Mouse (Mus musculus) CH12.LX (cell line): Measurements from ENCODE around the gene Adipor1. TPM values are rescaled to one million over a fixed set of nuclear protein-coding genes. Genes with fewer than 3 reads are reported as not detected.
A peak's percentile ranks its signal among the peaks of the same experiment; 100 is the strongest.

Experiments
- DNase-seq: peaks from one replicate; pipeline ENCODE4 v3.0.0-alpha.2; 2013; ENCODE audit errors: extremely low read depth
- H3K27ac ChIP-seq: 2 replicates; pipeline ENCODE4 v1.5.1; 2012; ENCODE audit warnings: low read depth, mild to moderate bottlenecking, control low read depth, moderate library complexity; ENCODE audit not compliant: insufficient read depth
- H3K27me3 ChIP-seq: replicated peaks from 2 replicates; pipeline ENCODE3; 2012; ENCODE audit warnings: inconsistent platforms
- H3K36me3 ChIP-seq, 2 experiments: replicated peaks in 1 of 2; 2 replicates each; pipeline versions ENCODE3 to v1.6.1; 2012; ENCODE audit warnings: inconsistent platforms in 1 of 2, low read length in 1 of 2, mild to moderate bottlenecking in 1 of 2, mixed read lengths in 1 of 2, moderate library complexity in 1 of 2; ENCODE audit not compliant: control insufficient read depth in 1 of 2, insufficient read depth in 1 of 2
- H3K4me1 ChIP-seq, 2 experiments: 2 replicates each; pipeline ENCODE4 v1.6.1; 2012; ENCODE audit warnings: inconsistent platforms in 1 of 2, moderate library complexity in 1 of 2; ENCODE audit not compliant: insufficient read depth in 2 of 2, control insufficient read depth in 1 of 2
- H3K4me2 ChIP-seq: 2 replicates; pipeline ENCODE4 v1.6.1; 2012; ENCODE audit warnings: low read depth, mild to moderate bottlenecking, control low read depth; ENCODE audit not compliant: poor library complexity, insufficient read depth, severe bottlenecking
- H3K4me3 ChIP-seq, 3 experiments: fragments of 150-350 bp in 1 of 3; sonication (generic) in 1 of 3; replicated peaks in 1 of 3; 2 replicates each; pipeline versions ENCODE3 to v1.5.1; 2011 to 2012; ENCODE audit warnings: low read depth in 2 of 3, low read length in 2 of 3, mild to moderate bottlenecking in 2 of 3, moderate library complexity in 2 of 3, control low read depth in 1 of 3, improper control_type of control experiment in 1 of 3, inconsistent platforms in 1 of 3, mixed read lengths in 1 of 3; ENCODE audit not compliant: poor library complexity in 1 of 3
- H3K79me2 ChIP-seq: replicated peaks from 2 replicates; pipeline ENCODE4 v1.6.1; 2012; ENCODE audit warnings: mild to moderate bottlenecking, moderate library complexity; ENCODE audit not compliant: control insufficient read depth, poor library complexity, insufficient read depth, severe bottlenecking; ENCODE audit errors: extremely low read depth
- H3K9ac ChIP-seq: 2 replicates; pipeline ENCODE4 v1.6.1; 2012; ENCODE audit warnings: low read depth, mild to moderate bottlenecking, control low read depth, moderate library complexity; ENCODE audit not compliant: insufficient read depth
- H3K9me3 ChIP-seq: replicated peaks from 2 replicates; pipeline ENCODE3; 2012; ENCODE audit warnings: low read length, inconsistent platforms, mixed read lengths
- CHD2 ChIP-seq: IDR thresholded peaks from 2 replicates; pipeline ENCODE4 v1.6.1; 2011; ENCODE audit warnings: low read length, improper control_type of control experiment
- CTCF ChIP-seq, 2 experiments: IDR thresholded peaks in 1 of 2; conservative IDR thresholded peaks in 1 of 2; 2 replicates each; pipeline ENCODE4 v1.5.1; 2011 to 2012; ENCODE audit warnings: low read depth in 2 of 2, low read length in 2 of 2, improper control_type of control experiment in 1 of 2, inconsistent platforms in 1 of 2, mild to moderate bottlenecking in 1 of 2, moderate library complexity in 1 of 2
- ELF1 ChIP-seq: IDR thresholded peaks from 2 replicates; pipeline ENCODE4 v1.6.1; 2014; ENCODE audit warnings: low read depth, mild to moderate bottlenecking, inconsistent platforms, low read length, improper control_type of control experiment
- EP300 ChIP-seq: IDR thresholded peaks from 2 replicates; pipeline ENCODE4 v1.6.1; 2011; ENCODE audit warnings: low read length, improper control_type of control experiment
- ETS1 ChIP-seq: conservative IDR thresholded peaks from 2 replicates; pipeline ENCODE4 v1.6.1; 2012; ENCODE audit warnings: low read depth, mild to moderate bottlenecking, inconsistent platforms, low read length, improper control_type of control experiment, moderate library complexity
- HCFC1 ChIP-seq: IDR thresholded peaks from 2 replicates; pipeline ENCODE4 v1.6.1; 2012; ENCODE audit warnings: low read depth, mild to moderate bottlenecking, inconsistent platforms, low read length, improper control_type of control experiment
- IRF4 ChIP-seq: IDR thresholded peaks from 2 replicates; pipeline ENCODE4 v1.6.1; 2014; ENCODE audit warnings: low read depth, mild to moderate bottlenecking, inconsistent platforms, low read length, improper control_type of control experiment
- JUN ChIP-seq: IDR thresholded peaks from 2 replicates; pipeline ENCODE4 v1.6.1; 2011; ENCODE audit warnings: low read depth, mild to moderate bottlenecking, low read length, improper control_type of control experiment, moderate library complexity; ENCODE audit not compliant: insufficient read depth
- MXI1 ChIP-seq: IDR thresholded peaks from 2 replicates; pipeline ENCODE4 v1.6.1; 2011; ENCODE audit warnings: mild to moderate bottlenecking, low read depth, low read length, improper control_type of control experiment
- NELFE ChIP-seq: IDR thresholded peaks from 2 replicates; pipeline ENCODE4 v1.6.1; 2011; ENCODE audit warnings: low read depth, low read length, improper control_type of control experiment
- PAX5 ChIP-seq: IDR thresholded peaks from 2 replicates; pipeline ENCODE4 v1.6.1; 2012; ENCODE audit warnings: low read length, inconsistent platforms, mixed read lengths
- POLR2A ChIP-seq: IDR thresholded peaks from 2 replicates; pipeline ENCODE4 v1.6.1; 2011; ENCODE audit warnings: low read depth, mild to moderate bottlenecking, improper control_type of control experiment, low read length
- RAD21 ChIP-seq: IDR thresholded peaks from 2 replicates; pipeline ENCODE4 v1.6.1; 2011; ENCODE audit warnings: low read depth, mild to moderate bottlenecking, low read length, improper control_type of control experiment, moderate library complexity
- RCOR1 ChIP-seq: conservative IDR thresholded peaks from 2 replicates; pipeline ENCODE4 v1.6.1; 2012; ENCODE audit warnings: low read depth, mild to moderate bottlenecking, inconsistent platforms, low read length, improper control_type of control experiment
- SMC3 ChIP-seq: IDR thresholded peaks from 2 replicates; pipeline ENCODE4 v1.6.1; 2011; ENCODE audit warnings: low read depth, low read length, improper control_type of control experiment
- TCF12 ChIP-seq: IDR thresholded peaks from 2 replicates; pipeline ENCODE4 v1.6.1; 2014; ENCODE audit warnings: low read depth, mild to moderate bottlenecking, inconsistent platforms, low read length, improper control_type of control experiment
- USF1 ChIP-seq: IDR thresholded peaks from 2 replicates; pipeline ENCODE4 v1.6.1; 2014; ENCODE audit warnings: low read depth, mild to moderate bottlenecking, inconsistent platforms, low read length, improper control_type of control experiment
- ZC3H11A ChIP-seq: IDR thresholded peaks from 2 replicates; pipeline ENCODE4 v1.6.1; 2012; ENCODE audit warnings: low read depth, mild to moderate bottlenecking, inconsistent platforms, low read length, improper control_type of control experiment
- ZKSCAN1 ChIP-seq: IDR thresholded peaks from 2 replicates; pipeline ENCODE4 v1.6.1; 2012; ENCODE audit warnings: low read depth, inconsistent platforms, low read length, improper control_type of control experiment, borderline replicate concordance
- ZMIZ1 ChIP-seq: IDR thresholded peaks from 2 replicates; pipeline ENCODE4 v1.6.1; 2012; ENCODE audit warnings: low read depth, mild to moderate bottlenecking, inconsistent platforms, low read length, improper control_type of control experiment
- ZNF384 ChIP-seq: IDR thresholded peaks from 2 replicates; pipeline ENCODE4 v1.6.1; 2012; ENCODE audit warnings: low read depth, low read length, improper control_type of control experiment, inconsistent platforms
- dilution Hi-C: fragments of 300-500 bp; cut with MboI; formaldehyde crosslinking; loops from 2 replicates; pipeline ENCODE4 v1.14.3; 2020; ENCODE audit warnings: low sequenced_read_pairs; ENCODE audit not compliant: extremely low pct_unique_long_range_greater_than_20kb, extremely low pct_ligation_motif_present
- in situ Hi-C: fragments of 300-500 bp; cut with MboI; formaldehyde crosslinking; loops from 3 replicates; pipeline ENCODE4 v1.14.3; 2019; ENCODE audit warnings: low sequenced_read_pairs, low pct_ligation_motif_present, low pct_unique_long_range_greater_than_20kb, mixed read lengths
- polyA plus RNA-seq: library from polyadenylated mRNA; unstranded; fragments of >175 nt; gene quantifications from 2 replicates; pipeline ENCODE4 v1.2.1, GENCODE M21; 2012; ENCODE audit warnings: low read depth; ENCODE audit not compliant: insufficient read length
- total RNA-seq, 2 experiments: library from RNA; depleted of rRNA; stranded (reverse); fragments of 300-350 nt in 1 of 2; fragments of >200 nt in 1 of 2; gene quantifications; 2 replicates each; pipeline ENCODE4 v1.2.3; 2012 to 2014

The Adipor1 gene
- total and polyA plus RNA-seq, 3 experiments, result 64.1 to 94.0 (median 70.8) TPM

DNA sequence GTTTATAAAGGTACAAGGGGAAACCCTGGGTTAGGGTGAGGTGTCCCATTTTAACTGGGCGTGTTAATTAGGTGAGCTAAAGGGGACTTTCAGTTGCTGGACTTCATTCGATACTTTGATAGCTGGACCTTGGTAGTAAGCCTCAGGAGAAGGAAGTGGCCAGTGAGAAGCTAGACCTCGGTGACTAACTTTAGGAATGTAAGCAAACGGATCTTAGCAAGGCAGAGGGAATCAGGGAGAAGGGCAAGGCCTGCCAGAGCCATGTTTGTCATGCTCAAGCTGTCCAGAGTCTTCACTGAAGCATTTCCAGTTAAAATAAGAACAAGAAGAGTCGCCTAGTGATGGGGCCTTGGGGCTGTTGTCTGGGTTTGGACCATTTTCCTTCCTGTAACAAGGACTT lies 49.7 kb upstream of the Adipor1 start:
- no peak overlapping the region for H3K4me2 ChIP-seq
- in situ Hi-C loops (no loop called here), dilution Hi-C loops (no loop called here)
- DNase-seq, result no peak
- H3K27me3 ChIP-seq, result no peaks in the 10 kb centered on the region
- H3K79me2 ChIP-seq, result peaks cover 11% of the 10 kb centered on the region
- TF ChIP-seq EP300, result no peak
- TF ChIP-seq RCOR1, result no peak
- TF ChIP-seq ETS1, result no peak
- no peak for TF ChIP-seq NELFE
- no peak for TF ChIP-seq PAX5
- no peak for TF ChIP-seq TCF12
- TF ChIP-seq POLR2A, result no peak
- TF ChIP-seq ZC3H11A, result no peak
- no peak for TF ChIP-seq ZMIZ1
- TF ChIP-seq JUN, result no peak
- TF ChIP-seq ZNF384, result no peak
- no peak for TF ChIP-seq ELF1
- no peak for TF ChIP-seq HCFC1
- TF ChIP-seq IRF4, result no peak
- no peak for TF ChIP-seq CTCF (conservative IDR thresholded peaks at IDR 0.05 in 1 of 2, IDR thresholded peaks at IDR 0.05 in 1 of 2; ENCODE audit: low read depth in 2 of 2, low read length in 2 of 2)
- peaks cover 13% of the 10 kb centered on the region for H3K9me3 ChIP-seq
- H3K4me3 ChIP-seq, result no peak overlapping the region
- H3K36me3 ChIP-seq, result peaks cover 0 to 2% of the 10 kb centered on the region in 2 experiments
- no peak overlapping the region for H3K27ac ChIP-seq
- peaks cover 2 to 9% of the 10 kb centered on the region in 2 experiments; a peak in 3 of 4 replicates for H3K4me1 ChIP-seq
- H3K9ac ChIP-seq, result no peak overlapping the region

DNA sequence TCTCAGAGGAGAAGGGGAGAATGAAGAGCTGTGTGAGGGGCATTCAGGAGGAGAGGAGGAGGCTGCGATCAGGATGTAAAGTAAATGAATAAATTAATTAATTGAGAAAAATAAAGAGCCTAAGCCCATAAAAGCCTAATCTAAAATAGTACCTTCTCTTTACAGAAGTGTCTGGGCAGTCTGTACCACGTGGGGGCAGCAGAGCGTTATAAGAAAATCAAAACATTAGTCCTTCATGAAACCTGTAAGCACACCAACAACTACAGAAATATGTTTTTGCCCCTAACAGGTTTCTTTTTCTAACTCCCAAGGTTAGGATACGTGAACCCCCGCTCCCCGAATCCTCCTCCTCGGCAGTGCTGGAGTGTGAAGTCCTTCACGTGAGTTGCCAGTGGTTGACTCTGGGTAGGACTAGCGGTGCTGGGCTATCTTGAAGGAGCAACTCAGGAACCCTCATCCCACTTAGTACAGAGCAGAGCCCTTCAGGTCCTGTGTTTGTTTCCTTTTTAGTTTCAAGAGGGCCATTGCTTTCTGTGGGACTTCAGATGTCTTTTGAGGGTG lies 46.3 kb upstream of the Adipor1 start:
- Histone ChIP-seq H3K79me2 (no peaks in the 10 kb centered on the region), H3K4me3 (no peak overlapping the region), H3K36me3 (no peaks in the 10 kb centered on the region), H3K27ac (no peak overlapping the region), H3K9me3 (peaks cover 24% of the 10 kb centered on the region), H3K4me2 (no peak overlapping the region), H3K27me3 (peaks cover 7% of the 10 kb centered on the region), H3K9ac (no peak overlapping the region)
- in situ Hi-C loops, result no loop called here
- dilution Hi-C loops, result no loop called here
- DNase-seq, result peak; percentile 35
- TF ChIP-seq RAD21 (peak; percentile 75), MXI1 (no peak), USF1 (no peak), CHD2 (no peak), ZKSCAN1 (no peak), CTCF (conservative IDR thresholded peaks at IDR 0.05 in 1 of 2, IDR thresholded peaks at IDR 0.05 in 1 of 2; ENCODE audit: low read depth in 2 of 2, low read length in 2 of 2) (peak in 1 of 2 experiments; percentile 71; a peak in 2 of 4 replicates), SMC3 (peak; percentile 56)
- TF ChIP-seq, all 38 proteins: peak for 3
- no peaks in the 10 kb centered on the region for H3K4me1 ChIP-seq
